Mouse (Mus musculus): Measurements from ENCODE around the gene Raver2.
A peak's percentile ranks its signal among the peaks of the same experiment; 100 is the strongest.
"Not testable (repeated sequence)": the region's sequence is repeated elsewhere in the genome, so short reads cannot be mapped to it uniquely, and the experiment has no call there.

The Raver2 gene

GRCm38 (mm10) chr4:101068786-101069153 is at the start of gene Raver2:
TSS of gene Raver2 (plus strand) at chr4:101068983.
- DNase-seq (ENCODE audit: low spot score in 2 of 2), result peak in 1 of 2 experiments; percentile 35

- no peak for DNase-seq (ENCODE audit: low spot score in 2 of 2)
Observed at GRCm38 (mm10) chr4:101020596-101020995, 48.2 kb upstream of the Raver2 start, which contains the start of gene Gm10577. TSS of gene Gm10577 (minus strand) at chr4:101020696.

- DNase-seq (ENCODE audit: low spot score in 2 of 2), result peak in 1 of 2 experiments; percentile 15
Observed at GRCm38 (mm10) chr4:101026566-101026965, 42.2 kb upstream of the Raver2 start.

- peak in 1 of 2 experiments; percentile 14 for DNase-seq (ENCODE audit: low spot score in 2 of 2)
Observed at GRCm38 (mm10) chr4:101026995-101027394, 41.8 kb upstream of the Raver2 start.

- no peak for DNase-seq (ENCODE audit: low spot score in 2 of 2)
Observed at GRCm38 (mm10) chr4:101027852-101028411, 40.9 kb upstream of the Raver2 start.

GRCm38 (mm10) chr4:101033047-101033446 is 35.7 kb upstream of the Raver2 start:
- DNase-seq (ENCODE audit: low spot score in 2 of 2), result no peak

- no peak for DNase-seq (ENCODE audit: low spot score in 2 of 2)
Observed at GRCm38 (mm10) chr4:101035131-101035530, 33.7 kb upstream of the Raver2 start.

GRCm38 (mm10) chr4:101037156-101037555 is 31.6 kb upstream of the Raver2 start:
- peak; percentile 32 to 61 for DNase-seq (ENCODE audit: low spot score in 2 of 2)

- DNase-seq (ENCODE audit: low spot score in 2 of 2), result no peak
Observed at GRCm38 (mm10) chr4:101043691-101044090, 25.1 kb upstream of the Raver2 start.

GRCm38 (mm10) chr4:101044149-101044548 is 24.6 kb upstream of the Raver2 start:
- DNase-seq (ENCODE audit: low spot score in 2 of 2), result no peak

- DNase-seq (ENCODE audit: low spot score in 2 of 2), result no peak
Observed at GRCm38 (mm10) chr4:101046576-101046975, 22.2 kb upstream of the Raver2 start.

GRCm38 (mm10) chr4:101062146-101062545 is 6.6 kb upstream of the Raver2 start:
- DNase-seq (ENCODE audit: low spot score in 2 of 2), result no peak

- DNase-seq (ENCODE audit: low spot score in 2 of 2), result no peak
Observed at GRCm38 (mm10) chr4:101066401-101066800, 2.4 kb upstream of the Raver2 start.

- DNase-seq (ENCODE audit: low spot score in 2 of 2), result peak; percentile 24 to 36
Observed at GRCm38 (mm10) chr4:101069154-101069971, 580 bp downstream of the Raver2 start.

- no peak for DNase-seq (ENCODE audit: low spot score in 2 of 2)
Observed at GRCm38 (mm10) chr4:101071570-101071969, 2.8 kb downstream of the Raver2 start.

GRCm38 (mm10) chr4:101076425-101076824 is 7.6 kb downstream of the Raver2 start:
- DNase-seq (ENCODE audit: low spot score in 2 of 2), result no peak

- DNase-seq (ENCODE audit: low spot score in 2 of 2), result no peak
Observed at GRCm38 (mm10) chr4:101080016-101080415, 11.2 kb downstream of the Raver2 start.

GRCm38 (mm10) chr4:101082176-101082888 is 13.5 kb downstream of the Raver2 start:
- DNase-seq (ENCODE audit: low spot score in 2 of 2), result no peak

GRCm38 (mm10) chr4:101084863-101085262 is 16.1 kb downstream of the Raver2 start:
- no peak for DNase-seq (ENCODE audit: low spot score in 2 of 2)

GRCm38 (mm10) chr4:101086040-101086439 is 17.3 kb downstream of the Raver2 start:
- DNase-seq (ENCODE audit: low spot score in 2 of 2), result no peak

- peak; percentile 28 to 62 for DNase-seq (ENCODE audit: low spot score in 2 of 2)
Observed at GRCm38 (mm10) chr4:101087721-101088120, 18.9 kb downstream of the Raver2 start.

GRCm38 (mm10) chr4:101090630-101091029 is 21.8 kb downstream of the Raver2 start:
- DNase-seq (ENCODE audit: low spot score in 2 of 2), result not testable (repeated sequence)

Measured in frontal cortex, postnatal 36 days (tissue).